Mouse (Mus musculus) MEL (cell line): ENCODE measurements around the gene Cdc42ep4.

ENCODE experiments used
- E2F4 ChIP-seq: IDR thresholded peaks from 2 replicates; pipeline ENCODE4 v1.6.1; 2011; ENCODE audit warnings: low read depth, low read length, improper control_type of control experiment, borderline replicate concordance
- GATA1 ChIP-seq: IDR thresholded peaks from 2 replicates; pipeline ENCODE4 v1.6.1; 2011; ENCODE audit warnings: low read depth, low read length, improper control_type of control experiment
- HCFC1 ChIP-seq: IDR thresholded peaks from 2 replicates; pipeline ENCODE4 v1.6.1; 2012; ENCODE audit warnings: low read depth, mild to moderate bottlenecking, inconsistent platforms, low read length, improper control_type of control experiment, moderate library complexity
- TAL1 ChIP-seq: IDR thresholded peaks from 2 replicates; pipeline ENCODE4 v1.6.1; 2012; ENCODE audit warnings: mild to moderate bottlenecking, inconsistent platforms, low read length, moderate library complexity, mixed read lengths

GRCm38 (mm10) chr11:113682897-113683626 lies 68.6 kb downstream of the Cdc42ep4 start:
- no peak for TF ChIP-seq E2F4
- peak; percentile 44; the same call in 1 of the 2 replicates for TF ChIP-seq HCFC1
- TF ChIP-seq TAL1, result no peak
- no peak for TF ChIP-seq GATA1
